Mouse (Mus musculus) lung, embryonic 15.5 days (tissue): ENCODE measurements around the gene Usp45. TPM values are rescaled to one million over a fixed set of nuclear protein-coding genes. Genes with fewer than 3 reads are reported as not detected.
"Not testable (repeated sequence)": the region's sequence is repeated elsewhere in the genome, so short reads cannot be mapped to it uniquely, and the experiment has no call there.

Source experiments
- ATAC-seq: fragments of 200-750 bp; cut with Nextera tagmentation; 2 replicates; pipeline ENCODE4 v1.8.0; 2017; ENCODE audit warnings: moderate number of reproducible peaks, borderline replicate concordance; ENCODE audit not compliant: low FRiP score, low TSS enrichment; ENCODE audit errors: extremely low read depth
- H3K27ac ChIP-seq: fragments of 300-500 bp; sonication (generic); 2 replicates; pipeline ENCODE4 v1.5.1; 2015; ENCODE audit warnings: moderate library complexity, mild to moderate bottlenecking, inconsistent platforms
- H3K27me3 ChIP-seq: fragments of 300-500 bp; sonication (generic); 2 replicates; pipeline ENCODE4 v1.6.1; 2015; ENCODE audit warnings: inconsistent platforms
- H3K36me3 ChIP-seq: fragments of 300-500 bp; sonication (generic); 2 replicates; pipeline ENCODE4 v1.6.1; 2015; ENCODE audit warnings: inconsistent platforms
- H3K4me1 ChIP-seq: fragments of 300-500 bp; sonication (generic); 2 replicates; pipeline ENCODE4 v1.6.1; 2015; ENCODE audit warnings: inconsistent platforms
- H3K4me2 ChIP-seq: fragments of 300-500 bp; sonication (generic); 2 replicates; pipeline ENCODE4 v1.6.1; 2015; ENCODE audit warnings: inconsistent platforms, mild to moderate bottlenecking, moderate library complexity
- H3K4me3 ChIP-seq: fragments of 300-500 bp; sonication (generic); 2 replicates; pipeline ENCODE4 v1.5.1; 2015; ENCODE audit warnings: mild to moderate bottlenecking, inconsistent platforms
- H3K9ac ChIP-seq: fragments of 300-500 bp; sonication (generic); 2 replicates; pipeline ENCODE4 v1.6.1; 2015; ENCODE audit warnings: inconsistent platforms
- H3K9me3 ChIP-seq: fragments of 300-500 bp; sonication (generic); 2 replicates; pipeline ENCODE4 v1.6.1; 2016; ENCODE audit warnings: inconsistent platforms
- WGBS: fragments of 180-500 bp; shearing (Covaris S2); methylation state at CpG from one replicate; pipeline ENCODE4 v1.1.7; 2015; 5-methylcytosine and 5-hydroxymethylcytosine counted together
- polyA plus RNA-seq: library from polyadenylated mRNA; unstranded; fragments of >200 nt; fragmentation: Nextera tagmentation; extraction: Ambion mirVana; gene quantifications from 2 replicates; pipeline ENCODE4 v1.2.1, GENCODE M21; 2015

Gene Usp45
- polyA plus RNA-seq: 8.8 and 8.9 TPM in 2 replicates

DNA sequence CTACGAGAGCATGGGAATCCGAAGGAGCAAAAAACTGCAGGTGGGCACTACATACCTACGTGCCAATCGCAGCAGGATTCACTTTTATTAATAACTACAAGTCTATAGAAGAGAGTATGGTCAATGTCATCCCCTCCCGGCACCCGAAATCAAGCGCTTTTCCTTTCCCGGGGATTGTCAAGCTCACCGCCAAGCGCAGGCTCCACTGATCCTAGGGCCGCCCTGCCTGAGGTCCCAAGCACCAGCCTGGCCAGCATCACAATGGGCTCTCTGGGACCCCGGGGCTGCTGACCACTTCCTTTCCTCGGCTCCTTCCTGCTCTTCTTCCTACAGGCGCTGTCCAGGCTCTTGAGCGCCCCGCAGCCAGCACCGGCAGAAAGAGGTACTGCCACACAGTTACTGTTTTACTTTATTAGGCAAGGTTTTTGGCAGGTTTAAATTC is at the start of gene Usp45, which contains the start of gene Tstd3:
Gene Usp45 (plus strand): TSS at position 294 of the 442 bp plus-strand sequence.
Gene Tstd3 (minus strand): TSS at position 350 of the 442 bp plus-strand sequence.
- peak; percentile 93 for ATAC-seq
- peak within 1 kb of the TSS; percentile 74 for H3K4me3 ChIP-seq
- 0 out of 2 replicates have a peak, but pooled peaks cover 3% of the 10 kb centered on the region for H3K4me1 ChIP-seq
- peak within 1 kb of the TSS; percentile 49 for H3K9ac ChIP-seq
- H3K9me3 ChIP-seq: no peaks in the 10 kb centered on the region
- no peak within 1 kb of the TSS for H3K27ac ChIP-seq
- peak within 1 kb of the TSS; percentile 85 for H3K4me2 ChIP-seq
- 1% methylated on average over 17 of the region's 17 CpGs for WGBS
- no peaks in the 10 kb centered on the region for H3K36me3 ChIP-seq
- H3K27me3 ChIP-seq: no peaks in the 10 kb centered on the region

DNA sequence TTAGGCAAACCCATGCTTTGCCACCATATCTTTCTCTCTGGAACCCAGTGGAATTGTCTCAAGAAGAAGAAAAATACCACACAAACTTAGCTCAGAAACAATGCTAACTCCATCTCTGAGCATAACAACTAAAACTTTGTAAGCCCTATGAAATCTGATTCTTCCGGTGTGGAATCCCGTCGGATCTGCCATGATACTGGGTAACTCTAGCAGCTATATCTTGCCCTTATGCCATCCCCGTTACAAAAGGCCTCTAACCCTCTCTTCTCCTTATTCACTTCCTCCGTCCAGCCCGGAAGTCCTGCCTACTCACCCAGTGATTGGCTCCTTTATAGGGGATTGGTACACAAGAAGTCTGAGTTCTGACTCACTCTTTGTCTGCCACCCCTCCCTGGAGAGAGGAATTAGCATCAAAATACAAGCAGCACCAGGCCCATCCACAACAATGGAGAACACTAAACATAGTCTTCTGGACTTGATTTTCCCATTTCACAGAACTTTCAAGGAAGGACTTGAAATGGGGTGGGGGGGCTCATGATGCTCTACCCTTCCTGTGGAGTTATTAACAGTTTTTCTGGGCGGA is 44.1 kb upstream of the Usp45 start:
- H3K4me3 ChIP-seq: no peak overlapping the region
- H3K4me2 ChIP-seq: no peak overlapping the region
- H3K36me3 ChIP-seq: no peaks in the 10 kb centered on the region
- ATAC-seq: no peak
- H3K27ac ChIP-seq: no peak overlapping the region
- H3K9me3 ChIP-seq: no peaks in the 10 kb centered on the region
- 63% methylated on average over 7 of the region's 7 CpGs for whole genome bisulfite sequencing
- H3K9ac ChIP-seq: no peak overlapping the region
- no peaks in the 10 kb centered on the region for H3K27me3 ChIP-seq
- no peaks in the 10 kb centered on the region for H3K4me1 ChIP-seq

DNA sequence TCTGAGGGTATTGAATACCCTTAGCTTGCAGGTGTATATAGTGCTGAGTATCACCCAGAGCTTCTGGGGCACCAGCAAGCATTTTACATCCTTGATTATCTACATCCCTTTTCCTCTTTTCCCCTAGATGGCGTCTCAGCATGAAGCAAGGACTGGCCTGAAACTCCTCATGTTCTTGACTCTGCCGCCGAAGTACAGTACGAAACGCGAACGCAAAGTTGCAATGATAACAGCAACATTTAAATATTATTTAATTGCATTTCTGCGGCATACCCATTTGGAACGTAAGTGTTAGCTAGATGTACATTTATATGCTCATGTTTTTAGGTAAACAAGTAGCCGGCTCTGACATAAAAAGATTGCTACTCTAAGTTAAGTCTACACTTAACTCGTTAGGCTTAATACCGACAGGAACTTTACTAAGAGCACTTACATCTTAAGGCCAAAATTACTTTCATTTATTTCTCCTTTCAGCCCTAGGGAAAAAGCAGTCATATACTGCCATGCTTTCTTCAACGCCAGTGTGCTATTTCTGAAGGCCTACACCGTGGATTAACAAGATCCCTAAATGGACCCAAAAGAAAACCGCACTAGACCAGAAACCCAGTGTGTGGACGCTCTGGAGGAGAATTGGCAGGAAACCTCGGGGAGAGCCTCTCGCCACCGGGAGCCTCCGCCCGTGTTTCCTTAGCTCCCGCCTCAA is 39.9 kb upstream of the Usp45 start:
- under 1% methylated on average over 22 of the region's 22 CpGs for WGBS
- H3K27ac ChIP-seq: peak overlapping the region; percentile 84
- no peaks in the 10 kb centered on the region for H3K27me3 ChIP-seq
- ATAC-seq: peak; percentile 73; the same call in 1 of the 2 replicates
- H3K9me3 ChIP-seq: no peaks in the 10 kb centered on the region
- H3K36me3 ChIP-seq: no peaks in the 10 kb centered on the region
- H3K4me1 ChIP-seq: peaks cover 5% of the 10 kb centered on the region
- peak overlapping the region; percentile 85 for H3K9ac ChIP-seq
- H3K4me3 ChIP-seq: peak overlapping the region; percentile 68
- peak overlapping the region; percentile 76 for H3K4me2 ChIP-seq

DNA sequence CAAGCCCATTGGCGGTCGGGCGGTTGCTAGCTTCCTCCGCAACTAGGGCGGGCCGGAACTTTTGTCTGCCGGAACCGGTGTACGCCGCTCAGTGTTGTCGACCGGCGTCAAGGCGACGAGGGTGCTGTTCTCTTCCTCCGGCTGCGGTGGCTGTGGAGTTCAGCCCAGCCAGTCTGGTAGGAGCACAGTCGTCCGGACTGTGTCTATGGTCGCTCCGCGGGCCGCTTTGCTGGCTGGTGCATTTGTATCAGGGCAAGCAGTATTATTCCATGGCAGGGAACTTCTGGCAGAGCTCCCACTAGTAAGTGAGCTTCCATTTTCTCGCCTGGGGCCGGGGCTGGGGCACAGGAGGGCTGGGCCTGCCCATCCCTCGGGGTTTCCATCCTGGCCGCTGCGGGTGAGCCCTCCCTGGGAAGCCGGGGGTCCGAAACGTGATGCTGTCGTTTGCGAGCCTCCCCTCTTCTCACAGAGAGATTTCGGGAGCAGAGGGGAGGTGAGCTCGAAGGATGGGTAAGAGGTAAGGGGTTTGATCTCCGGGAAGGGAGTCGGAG is 39.3 kb upstream of the Usp45 start, which contains the start of gene Ccnc:
Gene Ccnc (plus strand): TSS at position 87 of the 551 bp plus-strand sequence.
- Histone ChIP-seq H3K27me3 (no peaks in the 10 kb centered on the region), H3K4me1 (peaks cover 5% of the 10 kb centered on the region), H3K4me3 (peak within 1 kb of the TSS; percentile 68), H3K36me3 (peaks cover under 1% of the 10 kb centered on the region; the same call in 1 of the 2 replicates), H3K4me2 (peak within 1 kb of the TSS; percentile 76), H3K27ac (peak within 1 kb of the TSS; percentile 84), H3K9me3 (no peaks in the 10 kb centered on the region), H3K9ac (peak within 1 kb of the TSS; percentile 85)
- peak; percentile 97 for ATAC-seq
- under 1% methylated on average over 37 of the region's 37 CpGs for WGBS

DNA sequence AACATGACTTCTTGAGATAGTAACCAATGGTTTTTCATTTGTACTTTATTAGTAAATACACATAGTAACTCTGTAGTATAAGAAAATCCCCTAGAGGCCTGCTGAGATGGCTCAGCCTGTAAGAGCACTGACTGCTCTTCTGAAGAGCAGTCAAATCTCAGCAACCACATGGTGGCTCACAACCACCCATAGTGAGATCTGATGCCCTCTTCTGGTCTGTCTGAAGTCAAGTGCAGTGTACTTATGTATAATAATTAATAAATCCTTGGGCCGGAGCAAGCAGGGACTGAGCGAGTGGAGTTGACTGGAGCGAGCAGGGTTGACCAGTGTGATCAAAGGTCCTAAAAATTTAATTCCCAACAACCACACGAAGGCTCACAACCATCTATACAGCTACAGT is 27.8 kb upstream of the Usp45 start:
- Histone ChIP-seq H3K9ac (no peak overlapping the region), H3K27me3 (no peaks in the 10 kb centered on the region), H3K4me3 (no peak overlapping the region), H3K27ac (no peak overlapping the region), H3K4me1 (no peaks in the 10 kb centered on the region), H3K9me3 (no peaks in the 10 kb centered on the region), H3K36me3 (peaks cover 13% of the 10 kb centered on the region), H3K4me2 (no peak overlapping the region)
- 63% methylated on average over 4 of the region's 4 CpGs for WGBS
- no peak for ATAC-seq

DNA sequence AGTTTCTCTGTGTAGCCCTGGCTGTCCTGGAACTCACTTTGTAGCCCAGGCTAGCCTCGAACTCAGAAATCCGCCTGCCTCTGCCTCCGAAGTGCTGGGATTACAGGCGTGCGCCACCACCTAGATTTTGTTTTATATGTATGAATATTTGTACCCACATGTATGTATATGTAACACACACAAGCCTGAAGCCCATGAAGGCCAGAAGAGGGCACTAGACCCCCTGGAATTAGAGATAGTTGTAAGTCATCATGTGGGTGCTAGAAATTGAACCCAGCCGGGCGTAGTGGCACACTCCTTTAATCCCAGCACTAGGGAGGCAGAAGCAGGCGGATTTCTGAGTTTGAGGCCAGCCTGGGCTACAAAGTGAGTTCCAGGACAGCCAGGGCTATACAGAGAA is 22.8 kb upstream of the Usp45 start:
- not testable (repeated sequence) for H3K9me3 ChIP-seq, H3K4me3 ChIP-seq, ATAC-seq, H3K4me2 ChIP-seq, H3K9ac ChIP-seq, H3K27ac ChIP-seq, H3K27me3 ChIP-seq, H3K4me1 ChIP-seq
- peaks cover 12% of the 10 kb centered on the region for H3K36me3 ChIP-seq
- 98% methylated on average over 8 of the region's 8 CpGs for WGBS

DNA sequence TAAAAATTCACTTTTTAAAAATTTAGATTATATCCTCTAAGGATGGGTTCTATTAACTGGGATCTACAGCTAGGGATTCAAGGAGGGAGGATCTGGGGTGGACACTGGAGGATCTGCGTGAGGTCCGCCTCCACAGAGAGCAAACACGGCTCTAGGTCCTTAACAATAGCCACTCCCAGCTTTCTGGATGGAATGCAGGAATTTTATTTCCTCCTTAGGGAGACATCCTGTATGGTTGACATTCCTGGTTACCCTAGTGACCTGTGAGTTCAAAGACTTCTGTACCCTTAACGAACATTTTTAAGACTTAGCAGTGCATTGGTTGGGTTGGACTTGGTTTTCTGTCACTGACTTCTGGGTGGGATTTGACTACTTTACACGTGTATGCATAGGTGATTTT is 21.2 kb upstream of the Usp45 start:
- WGBS: 63% methylated on average over 5 of the region's 5 CpGs
- H3K36me3 ChIP-seq: peaks cover 10% of the 10 kb centered on the region
- H3K9me3 ChIP-seq: no peaks in the 10 kb centered on the region
- H3K4me3 ChIP-seq: no peak overlapping the region
- no peak overlapping the region for H3K9ac ChIP-seq
- no peak overlapping the region for H3K27ac ChIP-seq
- ATAC-seq: no peak
- H3K27me3 ChIP-seq: no peaks in the 10 kb centered on the region
- H3K4me2 ChIP-seq: no peak overlapping the region
- H3K4me1 ChIP-seq: no peaks in the 10 kb centered on the region

DNA sequence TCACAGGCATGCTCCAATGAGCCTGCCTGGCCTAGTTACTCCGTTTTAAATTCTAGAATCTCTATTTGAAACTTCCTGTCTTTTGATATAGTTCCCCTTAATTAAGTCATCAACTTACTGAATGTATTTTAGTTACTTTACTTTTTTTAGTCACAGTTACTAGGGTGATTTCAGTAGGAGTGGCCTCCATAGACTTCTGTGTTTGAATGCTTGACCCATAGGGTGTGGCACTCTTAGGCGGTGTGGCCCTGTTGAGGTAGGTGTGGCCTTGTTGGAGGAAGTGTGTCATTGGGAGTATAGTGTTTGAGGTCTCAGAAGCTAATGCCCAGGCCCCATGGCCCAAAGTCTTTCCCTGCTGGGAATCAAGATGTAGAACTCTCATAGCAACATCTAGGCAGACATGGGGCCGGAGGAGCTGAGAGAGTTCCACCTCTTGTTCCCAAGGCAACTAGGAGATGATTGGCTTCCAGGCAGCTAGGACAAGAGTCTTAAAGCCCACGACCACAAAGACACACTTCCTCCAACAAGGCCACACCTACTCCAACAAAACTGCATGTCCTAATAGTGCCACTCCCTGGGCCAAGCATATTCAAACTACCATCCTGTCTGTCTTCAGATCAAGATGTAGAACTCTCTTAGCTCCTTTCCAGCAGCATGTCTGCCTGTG is 11.7 kb upstream of the Usp45 start:
- no peak overlapping the region for H3K4me2 ChIP-seq
- no peaks in the 10 kb centered on the region for H3K4me1 ChIP-seq
- H3K9ac ChIP-seq: no peak overlapping the region
- H3K27ac ChIP-seq: no peak overlapping the region
- peaks cover 6% of the 10 kb centered on the region; the same call in 1 of the 2 replicates for H3K36me3 ChIP-seq
- ATAC-seq: no peak
- no peaks in the 10 kb centered on the region for H3K27me3 ChIP-seq
- no peak overlapping the region for H3K4me3 ChIP-seq
- 67% methylated on average over 4 of the region's 4 CpGs for WGBS
- H3K9me3 ChIP-seq: no peaks in the 10 kb centered on the region

DNA sequence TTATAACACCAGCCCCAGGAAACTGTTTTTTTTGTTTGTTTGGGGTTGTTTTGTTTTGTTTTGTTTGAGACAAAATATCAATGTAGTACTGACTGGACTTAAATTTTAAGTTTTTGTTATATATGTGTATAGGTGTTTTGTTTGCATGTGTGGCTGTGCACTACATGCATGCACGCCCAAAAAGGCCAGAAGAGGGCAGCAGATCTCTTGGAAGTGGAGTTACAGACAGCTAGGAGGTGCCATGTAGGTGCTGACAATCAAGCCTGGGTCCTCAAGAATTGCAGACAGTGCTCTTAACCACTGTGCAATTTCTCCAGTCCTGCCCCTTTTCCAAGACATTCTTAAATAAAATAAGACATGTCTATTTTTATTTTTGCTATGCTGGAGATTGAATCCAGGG is 8.1 kb upstream of the Usp45 start:
- no peak for ATAC-seq
- no peak overlapping the region for H3K4me3 ChIP-seq
- 67% methylated on average over 1 of the region's 1 CpGs for WGBS
- no peak overlapping the region for H3K4me2 ChIP-seq
- H3K4me1 ChIP-seq: no peaks in the 10 kb centered on the region
- no peaks in the 10 kb centered on the region for H3K9me3 ChIP-seq
- peaks cover 6% of the 10 kb centered on the region; the same call in 1 of the 2 replicates for H3K36me3 ChIP-seq
- H3K9ac ChIP-seq: no peak overlapping the region
- no peaks in the 10 kb centered on the region for H3K27me3 ChIP-seq
- H3K27ac ChIP-seq: no peak overlapping the region

DNA sequence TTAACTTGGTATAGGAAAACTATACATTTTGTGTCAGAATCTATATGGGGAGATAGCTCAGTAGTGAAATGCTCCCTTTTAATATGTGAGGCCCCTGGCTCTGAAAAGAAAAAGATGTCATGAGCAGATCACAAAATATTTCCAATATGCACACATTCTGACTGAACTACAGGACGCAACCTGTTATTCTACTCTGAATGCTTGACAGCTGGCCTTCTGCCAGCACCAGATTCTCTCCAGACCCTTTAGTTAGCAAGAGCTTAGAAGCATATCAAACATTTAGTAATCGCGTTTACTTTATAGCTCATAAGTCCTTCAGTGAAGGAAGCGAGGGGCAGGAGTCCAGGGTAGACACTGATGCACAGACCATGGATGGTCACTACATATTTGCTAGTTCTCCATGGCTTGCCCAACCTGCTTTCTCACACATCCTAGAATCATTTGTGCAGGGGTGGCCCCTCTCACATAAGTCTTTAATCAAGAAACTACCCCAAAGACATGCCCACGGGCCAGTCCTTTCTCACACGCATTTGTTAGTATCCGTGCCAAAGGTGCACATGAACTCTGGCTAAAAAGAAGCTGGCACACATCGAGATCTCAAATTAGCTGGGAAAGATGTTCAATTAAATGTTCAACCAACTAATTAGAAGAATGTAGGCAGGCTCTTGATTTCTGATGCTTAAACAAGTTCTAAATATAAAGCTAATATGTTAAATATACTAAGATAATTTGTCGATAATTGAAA is 5.4 kb upstream of the Usp45 start:
- H3K4me3 ChIP-seq: no peak overlapping the region
- no peak overlapping the region for H3K9ac ChIP-seq
- WGBS: 63% methylated on average over 9 of the region's 9 CpGs
- H3K4me2 ChIP-seq: no peak overlapping the region
- no peaks in the 10 kb centered on the region for H3K27me3 ChIP-seq
- H3K27ac ChIP-seq: no peak overlapping the region
- 0 out of 2 replicates have a peak, but pooled peaks cover 3% of the 10 kb centered on the region for H3K4me1 ChIP-seq
- ATAC-seq: no peak
- no peaks in the 10 kb centered on the region for H3K9me3 ChIP-seq
- peaks cover 6% of the 10 kb centered on the region; the same call in 1 of the 2 replicates for H3K36me3 ChIP-seq

DNA sequence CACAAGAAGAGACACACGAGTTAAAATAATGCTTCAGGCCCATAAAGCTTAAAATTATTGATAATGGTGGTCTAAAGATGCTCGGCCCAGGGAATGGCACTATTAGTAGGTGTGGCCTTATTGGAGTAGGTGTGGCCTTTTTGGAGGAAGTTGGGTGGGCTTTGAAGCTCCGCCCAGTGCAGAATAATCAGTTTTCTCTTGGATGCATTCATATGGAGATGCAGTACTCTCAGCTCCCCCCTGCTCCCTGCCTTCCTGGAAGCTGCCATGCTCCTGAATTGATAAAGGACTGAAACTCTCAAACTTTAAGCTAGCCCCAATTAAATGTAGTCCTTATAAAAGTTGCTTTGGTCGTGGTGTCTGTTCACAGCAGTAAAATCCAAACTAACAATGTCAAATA is 3.1 kb upstream of the Usp45 start:
- Histone ChIP-seq H3K27ac (no peak overlapping the region), H3K9ac (no peak overlapping the region), H3K4me3 (no peak overlapping the region), H3K36me3 (peaks cover 5% of the 10 kb centered on the region; the same call in 1 of the 2 replicates), H3K9me3 (no peaks in the 10 kb centered on the region), H3K4me1 (0 out of 2 replicates have a peak, but pooled peaks cover 3% of the 10 kb centered on the region), H3K4me2 (no peak overlapping the region), H3K27me3 (no peaks in the 10 kb centered on the region)
- ATAC-seq: no peak
- 75% methylated on average over 4 of the region's 4 CpGs for WGBS
